Mouse (Mus musculus): ENCODE measurements around the gene Paqr7. TPM values are rescaled to one million over a fixed set of nuclear protein-coding genes. Genes with fewer than 3 reads are reported as not detected.

Paqr7 gene
- polyA plus RNA-seq, 1 experiment from 2014 or later: 2.0 TPM

GRCm38 (mm10) chr4:134468578-134469266, 27.8 kb upstream of the Paqr7 start:
- no peaks in the 10 kb centered on the region for H3K9me3 ChIP-seq (ENCODE audit: control insufficient read depth, low read length)
- peak overlapping the region; percentile 89 for H3K4me3 ChIP-seq (ENCODE audit: low read depth, low read length)
- peak overlapping the region; percentile 92 for H3K27ac ChIP-seq (replicated peaks; ENCODE audit: low read depth, low read length)
- 0 out of 2 replicates have a peak, but pooled peaks cover 3% of the 10 kb centered on the region for H3K4me1 ChIP-seq (ENCODE audit: control insufficient read depth, insufficient read depth, low read length)
- DNase-seq (ENCODE audit: low spot score): peak; percentile 97
- H3K4me2 ChIP-seq (ENCODE audit: low read depth, low read length): peak overlapping the region; percentile 98
- ATAC-seq (ENCODE audit: low read depth): peak; percentile 86
- H3K27me3 ChIP-seq (replicated peaks; ENCODE audit: control insufficient read depth, insufficient read depth, low read length): no peaks in the 10 kb centered on the region
- peaks cover 27% of the 10 kb centered on the region for H3K36me3 ChIP-seq (ENCODE audit: control insufficient read depth, insufficient read depth, low read length)
- under 1% methylated on average over 27 of the region's 68 CpGs for WGBS
- peak overlapping the region; percentile 87 for H3K9ac ChIP-seq (ENCODE audit: low read depth, low read length)

GRCm38 (mm10) chr4:134469341-134469796, 27.1 kb upstream of the Paqr7 start:
- WGBS: 13% methylated on average over 6 of the region's 6 CpGs
- Histone ChIP-seq H3K4me2 (ENCODE audit: low read depth, low read length) (peak overlapping the region; percentile 98), H3K36me3 (ENCODE audit: control insufficient read depth, insufficient read depth, low read length) (peaks cover 34% of the 10 kb centered on the region), H3K9ac (ENCODE audit: low read depth, low read length) (peak overlapping the region; percentile 87), H3K27me3 (replicated peaks; ENCODE audit: control insufficient read depth, insufficient read depth, low read length) (no peaks in the 10 kb centered on the region), H3K4me3 (ENCODE audit: low read depth, low read length) (peak overlapping the region; percentile 89), H3K9me3 (ENCODE audit: control insufficient read depth, low read length) (no peaks in the 10 kb centered on the region), H3K27ac (replicated peaks; ENCODE audit: low read depth, low read length) (peak overlapping the region; percentile 92), H3K4me1 (ENCODE audit: control insufficient read depth, insufficient read depth, low read length) (0 out of 2 replicates have a peak, but pooled peaks cover 3% of the 10 kb centered on the region)
- peak; percentile 50 for DNase-seq (ENCODE audit: low spot score)
- no peak; the same call in 1 of the 2 replicates for ATAC-seq (ENCODE audit: low read depth)

GRCm38 (mm10) chr4:134469985-134470384, 26.5 kb upstream of the Paqr7 start:
- Histone ChIP-seq H3K27me3 (replicated peaks; ENCODE audit: control insufficient read depth, insufficient read depth, low read length) (no peaks in the 10 kb centered on the region), H3K4me2 (ENCODE audit: low read depth, low read length) (peak overlapping the region; percentile 98), H3K4me3 (ENCODE audit: low read depth, low read length) (peak overlapping the region; percentile 89), H3K36me3 (ENCODE audit: control insufficient read depth, insufficient read depth, low read length) (peaks cover 40% of the 10 kb centered on the region), H3K27ac (replicated peaks; ENCODE audit: low read depth, low read length) (peak overlapping the region; percentile 39), H3K9me3 (ENCODE audit: control insufficient read depth, low read length) (no peaks in the 10 kb centered on the region), H3K9ac (ENCODE audit: low read depth, low read length) (peak overlapping the region; percentile 87), H3K4me1 (ENCODE audit: control insufficient read depth, insufficient read depth, low read length) (0 out of 2 replicates have a peak, but pooled peaks cover 3% of the 10 kb centered on the region)
- WGBS: 55% methylated on average over 3 of the region's 3 CpGs
- DNase-seq (ENCODE audit: low spot score) (no peak), ATAC-seq (ENCODE audit: low read depth) (no peak)

GRCm38 (mm10) chr4:134471469-134471868, 25.0 kb upstream of the Paqr7 start:
- H3K9ac ChIP-seq (ENCODE audit: low read depth, low read length): no peak overlapping the region
- H3K27ac ChIP-seq (replicated peaks; ENCODE audit: low read depth, low read length): no peak overlapping the region
- no peak overlapping the region for H3K4me2 ChIP-seq (ENCODE audit: low read depth, low read length)
- ATAC-seq (ENCODE audit: low read depth) (no peak), DNase-seq (ENCODE audit: low spot score) (no peak)
- no peaks in the 10 kb centered on the region for H3K27me3 ChIP-seq (replicated peaks; ENCODE audit: control insufficient read depth, insufficient read depth, low read length)
- H3K36me3 ChIP-seq (ENCODE audit: control insufficient read depth, insufficient read depth, low read length): peaks cover 50% of the 10 kb centered on the region
- 0 out of 2 replicates have a peak, but pooled peaks cover 3% of the 10 kb centered on the region for H3K4me1 ChIP-seq (ENCODE audit: control insufficient read depth, insufficient read depth, low read length)
- no peaks in the 10 kb centered on the region for H3K9me3 ChIP-seq (ENCODE audit: control insufficient read depth, low read length)
- H3K4me3 ChIP-seq (ENCODE audit: low read depth, low read length): no peak overlapping the region

GRCm38 (mm10) chr4:134473764-134474163, 22.7 kb upstream of the Paqr7 start:
- Histone ChIP-seq H3K4me2 (ENCODE audit: low read depth, low read length) (no peak overlapping the region), H3K9me3 (ENCODE audit: control insufficient read depth, low read length) (no peaks in the 10 kb centered on the region), H3K4me1 (ENCODE audit: control insufficient read depth, insufficient read depth, low read length) (0 out of 2 replicates have a peak, but pooled peaks cover 3% of the 10 kb centered on the region), H3K36me3 (ENCODE audit: control insufficient read depth, insufficient read depth, low read length) (peaks cover 50% of the 10 kb centered on the region), H3K27ac (replicated peaks; ENCODE audit: low read depth, low read length) (no peak overlapping the region), H3K4me3 (ENCODE audit: low read depth, low read length) (no peak overlapping the region), H3K27me3 (replicated peaks; ENCODE audit: control insufficient read depth, insufficient read depth, low read length) (no peaks in the 10 kb centered on the region), H3K9ac (ENCODE audit: low read depth, low read length) (no peak overlapping the region)
- 62% methylated on average over 4 of the region's 4 CpGs for WGBS
- DNase-seq (ENCODE audit: low spot score) (no peak), ATAC-seq (ENCODE audit: low read depth) (no peak)

GRCm38 (mm10) chr4:134474240-134474639, 22.3 kb upstream of the Paqr7 start:
- Histone ChIP-seq H3K4me2 (ENCODE audit: low read depth, low read length) (no peak overlapping the region), H3K9me3 (ENCODE audit: control insufficient read depth, low read length) (no peaks in the 10 kb centered on the region), H3K27ac (replicated peaks; ENCODE audit: low read depth, low read length) (no peak overlapping the region), H3K27me3 (replicated peaks; ENCODE audit: control insufficient read depth, insufficient read depth, low read length) (no peaks in the 10 kb centered on the region), H3K9ac (ENCODE audit: low read depth, low read length) (no peak overlapping the region), H3K36me3 (ENCODE audit: control insufficient read depth, insufficient read depth, low read length) (peaks cover 50% of the 10 kb centered on the region), H3K4me3 (ENCODE audit: low read depth, low read length) (no peak overlapping the region), H3K4me1 (ENCODE audit: control insufficient read depth, insufficient read depth, low read length) (0 out of 2 replicates have a peak, but pooled peaks cover 3% of the 10 kb centered on the region)
- 58% methylated on average over 8 of the region's 8 CpGs for WGBS
- no peak for ATAC-seq (ENCODE audit: low read depth)
- DNase-seq (ENCODE audit: low spot score): no peak

- peaks cover 37% of the 10 kb centered on the region for H3K36me3 ChIP-seq (ENCODE audit: control insufficient read depth, insufficient read depth, low read length)
- no peak for ATAC-seq (ENCODE audit: low read depth)
Observed at GRCm38 (mm10) chr4:134476899-134477298, 19.6 kb upstream of the Paqr7 start.

GRCm38 (mm10) chr4:134478031-134478430, 18.5 kb upstream of the Paqr7 start:
- H3K36me3 ChIP-seq (ENCODE audit: control insufficient read depth, insufficient read depth, low read length): peaks cover 26% of the 10 kb centered on the region
- no peak overlapping the region for H3K27ac ChIP-seq (replicated peaks; ENCODE audit: low read depth, low read length)
- H3K27me3 ChIP-seq (replicated peaks; ENCODE audit: control insufficient read depth, insufficient read depth, low read length): 0 out of 2 replicates have a peak, but pooled peaks cover 4% of the 10 kb centered on the region
- WGBS: 3% methylated on average over 9 of the region's 9 CpGs
- no peak overlapping the region for H3K9ac ChIP-seq (ENCODE audit: low read depth, low read length)
- no peaks in the 10 kb centered on the region for H3K4me1 ChIP-seq (ENCODE audit: control insufficient read depth, insufficient read depth, low read length)
- no peak overlapping the region for H3K4me2 ChIP-seq (ENCODE audit: low read depth, low read length)
- peak; percentile 80 for ATAC-seq (ENCODE audit: low read depth)
- no peak overlapping the region for H3K4me3 ChIP-seq (ENCODE audit: low read depth, low read length)
- peak; percentile 72 for DNase-seq (ENCODE audit: low spot score)
- H3K9me3 ChIP-seq (ENCODE audit: control insufficient read depth, low read length): no peaks in the 10 kb centered on the region

More at GRCm38 (mm10) chr4:134476899-134477298, 19.6 kb upstream of the Paqr7 start:
- H3K9me3 ChIP-seq (ENCODE audit: control insufficient read depth, low read length): no peaks in the 10 kb centered on the region
- H3K4me2 ChIP-seq (ENCODE audit: low read depth, low read length): no peak overlapping the region
- H3K27me3 ChIP-seq (replicated peaks; ENCODE audit: control insufficient read depth, insufficient read depth, low read length): no peaks in the 10 kb centered on the region
- no peak overlapping the region for H3K27ac ChIP-seq (replicated peaks; ENCODE audit: low read depth, low read length)
- whole genome bisulfite sequencing: 85% methylated on average over 8 of the region's 8 CpGs
- no peak overlapping the region for H3K4me3 ChIP-seq (ENCODE audit: low read depth, low read length)
- DNase-seq (ENCODE audit: low spot score): no peak
- no peak overlapping the region for H3K9ac ChIP-seq (ENCODE audit: low read depth, low read length)
- no peaks in the 10 kb centered on the region for H3K4me1 ChIP-seq (ENCODE audit: control insufficient read depth, insufficient read depth, low read length)
